Mouse (Mus musculus) hindbrain, postnatal 0 days (tissue): ENCODE data around the gene Slc22a20. TPM values are rescaled to one million over a fixed set of nuclear protein-coding genes. Genes with fewer than 3 reads are reported as not detected.

Source experiments
- ATAC-seq: fragments of 200-750 bp; cut with Nextera tagmentation; 2 replicates; pipeline ENCODE4 v1.8.0; 2017; ENCODE audit warnings: mild to moderate bottlenecking, moderate TSS enrichment, moderate library complexity
- DNase-seq: peaks from one replicate; pipeline ENCODE4 v3.0.0-alpha.2; 2015; ENCODE audit warnings: low spot score
- H3K27ac ChIP-seq: fragments of 300-500 bp; sonication (generic); 2 replicates; pipeline ENCODE4 v1.5.1; 2014; ENCODE audit warnings: mild to moderate bottlenecking
- H3K27me3 ChIP-seq: fragments of 300-500 bp; sonication (generic); 2 replicates; pipeline ENCODE4 v1.6.1; 2014; ENCODE audit warnings: low read length, mixed read lengths; ENCODE audit not compliant: insufficient read depth
- H3K36me3 ChIP-seq: fragments of 300-500 bp; sonication (generic); 2 replicates; pipeline ENCODE4 v1.6.1; 2014; ENCODE audit warnings: low read length, mixed read lengths; ENCODE audit not compliant: insufficient read depth
- H3K4me1 ChIP-seq: fragments of 300-500 bp; sonication (generic); 2 replicates; pipeline ENCODE4 v1.6.1; 2014; ENCODE audit warnings: antibody characterized with exemption, low read length, mixed read lengths; ENCODE audit not compliant: insufficient read depth
- H3K4me2 ChIP-seq: fragments of 300-500 bp; sonication (generic); 2 replicates; pipeline ENCODE4 v1.6.1; 2014; ENCODE audit warnings: low read depth, mild to moderate bottlenecking, low read length, moderate library complexity, mixed read lengths
- H3K4me3 ChIP-seq: fragments of 300-500 bp; sonication (generic); 2 replicates; pipeline ENCODE4 v1.5.1; 2014; ENCODE audit warnings: low read length
- H3K9ac ChIP-seq: fragments of 300-500 bp; sonication (generic); replicated peaks from 2 replicates; pipeline ENCODE4 v1.6.1; 2014; ENCODE audit warnings: mild to moderate bottlenecking, low read length, moderate library complexity, mixed read lengths
- H3K9me3 ChIP-seq: fragments of 300-500 bp; sonication (generic); 2 replicates; pipeline ENCODE4 v1.6.1; 2016; ENCODE audit warnings: low read length, mixed read lengths
- CTCF ChIP-seq: IDR thresholded peaks from 2 replicates; pipeline ENCODE4 v1.5.1; 2016; ENCODE audit warnings: antibody characterized with exemption, control low read depth, low read depth
- WGBS: fragments of 180-500 bp; shearing (Covaris S2); extraction: QIAGEN DNeasy Blood & Tissue Kit; methylation state at CpG from one replicate; pipeline ENCODE4 v1.1.7; 2014; 5-methylcytosine and 5-hydroxymethylcytosine counted together
- polyA plus RNA-seq: library from polyadenylated mRNA; unstranded; fragments of >200 nt; fragmentation: Nextera tagmentation; extraction: Ambion mirVana; gene quantifications from 2 replicates; pipeline ENCODE4 v1.2.1, GENCODE M21; 2015
- total RNA-seq: library from RNA; depleted of rRNA; stranded (reverse); fragments of >200 nt; gene quantifications from 2 replicates; pipeline ENCODE4 v1.2.3, GENCODE M21; 2014; rRNA removed

Gene Slc22a20
- total RNA-seq (not detected in 2 replicates), polyA plus RNA-seq (not detected in 2 replicates)

DNA sequence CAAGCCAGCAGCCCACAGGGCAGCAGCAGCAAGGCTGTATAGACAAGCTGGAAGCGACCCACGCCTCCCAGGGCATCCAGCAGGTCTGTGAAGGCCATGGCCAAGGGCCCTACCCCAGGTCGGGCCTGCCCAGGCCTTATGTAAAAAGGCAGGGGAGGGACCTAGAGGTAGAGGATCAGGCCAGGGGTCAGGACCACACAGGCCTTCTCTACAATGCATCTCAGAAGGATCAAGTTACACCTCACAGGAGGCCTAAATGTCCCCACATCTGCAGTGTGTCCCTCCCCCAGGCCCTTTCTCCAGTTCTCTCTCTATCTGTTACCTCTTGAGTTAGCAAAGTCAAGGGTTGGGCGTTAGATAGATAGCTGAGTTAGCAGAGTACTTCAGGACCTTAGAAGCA is at the start of gene Slc22a20:
Gene Slc22a20, minus strand, starts transcription at position 101 of the 400 bp plus-strand sequence.
- Histone ChIP-seq H3K4me2 (no peak within 1 kb of the TSS), H3K4me3 (no peak within 1 kb of the TSS), H3K9ac (no peak within 1 kb of the TSS), H3K4me1 (no peaks in the 10 kb centered on the region), H3K36me3 (no peaks in the 10 kb centered on the region), H3K27me3 (no peaks in the 10 kb centered on the region), H3K27ac (no peak within 1 kb of the TSS), H3K9me3 (no peaks in the 10 kb centered on the region)
- DNase-seq: no peak
- 66% methylated on average over 4 of the region's 4 CpGs for WGBS
- ATAC-seq: no peak
- TF ChIP-seq CTCF: no peak

DNA sequence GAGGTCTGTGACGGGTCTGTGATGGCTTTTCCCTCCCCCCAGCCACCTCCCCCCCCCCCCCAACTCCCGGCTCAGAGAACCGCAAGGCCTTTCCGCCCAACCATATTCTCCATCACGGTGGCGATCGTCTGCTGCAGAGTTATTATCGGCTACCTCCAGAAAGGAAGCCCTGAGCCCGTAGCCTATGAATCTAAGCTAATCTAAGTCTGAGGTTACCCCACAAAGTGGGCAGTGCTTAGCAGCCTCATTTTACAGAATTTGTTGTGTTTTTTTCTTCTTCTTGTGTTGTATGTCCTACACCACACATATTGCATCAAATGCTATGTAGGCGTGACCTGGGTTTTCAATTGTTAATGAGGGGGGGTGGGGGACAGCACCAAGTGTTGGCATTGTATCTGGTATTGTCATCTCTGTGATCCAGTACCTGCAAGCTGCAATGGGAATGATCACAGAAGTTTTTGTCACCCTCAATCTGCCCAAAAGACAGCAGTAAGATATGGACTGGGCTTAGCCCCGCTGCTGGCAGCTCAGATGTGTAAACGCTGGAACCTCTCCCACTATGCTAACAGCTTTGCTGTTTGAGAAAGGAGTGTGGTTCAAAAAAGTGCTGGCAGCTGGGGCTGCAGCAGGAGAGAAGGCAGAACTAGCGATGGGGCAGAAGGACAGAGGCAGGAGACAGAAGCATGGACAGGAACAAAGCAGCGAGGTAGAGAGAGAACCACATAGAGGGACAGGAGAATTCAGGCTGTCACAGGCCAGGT is 44.8 kb upstream of the Slc22a20 start:
- no peak for DNase-seq
- TF ChIP-seq CTCF: no peak

DNA sequence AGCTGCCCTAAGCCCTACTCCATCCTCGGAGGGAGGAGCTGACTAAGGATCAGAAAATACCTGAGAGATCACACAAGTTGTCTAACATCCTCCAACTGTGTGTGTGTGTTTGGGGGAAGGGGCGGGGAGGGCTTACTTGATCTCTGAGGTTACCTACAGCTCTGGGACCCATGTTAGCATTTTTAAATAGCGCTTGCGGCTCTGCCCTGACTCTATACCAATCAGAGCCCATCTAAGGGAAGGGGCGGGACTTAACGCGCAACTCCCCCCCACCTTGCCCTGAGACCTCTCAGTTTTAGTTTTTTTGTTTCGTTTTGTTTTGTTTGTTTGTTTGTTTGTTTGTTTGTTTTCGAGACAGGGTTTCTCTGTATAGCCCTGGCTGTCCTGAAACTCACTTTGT is 43.5 kb upstream of the Slc22a20 start:
- WGBS: 77% methylated on average over 9 of the region's 9 CpGs
- H3K4me2 ChIP-seq: no peak overlapping the region
- no peak for TF ChIP-seq CTCF
- no peak overlapping the region for H3K9ac ChIP-seq
- H3K9me3 ChIP-seq: no peaks in the 10 kb centered on the region
- H3K36me3 ChIP-seq: no peaks in the 10 kb centered on the region
- H3K4me1 ChIP-seq: no peaks in the 10 kb centered on the region
- no peaks in the 10 kb centered on the region for H3K27me3 ChIP-seq
- no peak for DNase-seq
- no peak overlapping the region for H3K27ac ChIP-seq
- no peak for ATAC-seq
- no peak overlapping the region for H3K4me3 ChIP-seq

More for the DNA sequence above, 44.8 kb upstream of the Slc22a20 start:
- no peak for ATAC-seq
- no peaks in the 10 kb centered on the region for H3K9me3 ChIP-seq
- no peak overlapping the region for H3K4me2 ChIP-seq
- H3K27ac ChIP-seq: no peak overlapping the region
- H3K27me3 ChIP-seq: no peaks in the 10 kb centered on the region
- 66% methylated on average over 12 of the region's 14 CpGs for WGBS
- no peak overlapping the region for H3K4me3 ChIP-seq
- H3K4me1 ChIP-seq: no peaks in the 10 kb centered on the region
- no peaks in the 10 kb centered on the region for H3K36me3 ChIP-seq
- no peak overlapping the region for H3K9ac ChIP-seq

DNA sequence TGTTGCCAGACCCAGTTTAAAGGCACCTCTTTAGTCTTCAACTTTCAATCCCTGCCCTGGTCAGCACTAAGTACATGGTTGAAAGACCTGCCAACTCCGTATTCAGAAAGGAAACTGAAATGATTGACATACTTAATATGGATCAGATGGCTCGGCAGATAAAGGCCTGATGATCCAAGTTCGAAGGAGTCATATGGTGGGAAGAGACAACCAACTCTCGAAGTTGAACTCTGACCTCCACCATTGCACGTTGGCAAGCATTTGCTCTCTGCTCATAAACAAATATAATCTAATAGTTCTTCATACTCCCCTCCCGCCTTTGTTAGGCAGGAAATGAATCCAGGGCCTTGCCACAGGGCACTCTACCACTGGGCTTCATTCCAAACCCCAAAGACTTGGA is 43.0 kb upstream of the Slc22a20 start:
- no peaks in the 10 kb centered on the region for H3K36me3 ChIP-seq
- no peaks in the 10 kb centered on the region for H3K27me3 ChIP-seq

DNA sequence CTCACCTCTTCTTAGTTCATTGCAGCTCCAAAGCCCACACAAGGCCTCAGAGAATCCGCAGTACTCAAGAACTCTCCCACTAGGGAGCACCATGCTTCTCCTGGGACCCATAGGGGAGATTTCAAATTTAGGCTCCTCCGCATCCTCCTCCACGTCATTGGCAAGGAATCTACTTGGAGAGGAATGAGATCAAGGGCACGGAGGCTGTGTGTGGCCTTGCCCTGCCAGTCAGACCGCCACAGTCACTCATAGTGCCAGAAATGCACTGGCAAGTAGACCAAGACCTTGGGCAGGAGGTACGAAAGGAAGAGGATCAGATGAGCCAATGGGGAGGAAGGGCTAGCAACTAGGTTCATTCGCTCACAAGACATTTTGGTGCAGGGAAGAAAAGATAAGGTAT is 38.0 kb upstream of the Slc22a20 start:
- H3K9me3 ChIP-seq: no peaks in the 10 kb centered on the region
- H3K27me3 ChIP-seq: no peaks in the 10 kb centered on the region
- TF ChIP-seq CTCF: no peak
- H3K4me1 ChIP-seq: no peaks in the 10 kb centered on the region
- no peak for DNase-seq
- no peak overlapping the region for H3K9ac ChIP-seq
- H3K36me3 ChIP-seq: no peaks in the 10 kb centered on the region
- no peak overlapping the region for H3K27ac ChIP-seq
- H3K4me2 ChIP-seq: no peak overlapping the region
- no peak overlapping the region for H3K4me3 ChIP-seq
- WGBS: 83% methylated on average over 7 of the region's 7 CpGs
- no peak for ATAC-seq

More for the DNA sequence above, 43.0 kb upstream of the Slc22a20 start:
- Histone ChIP-seq H3K4me3 (no peak overlapping the region), H3K9ac (no peak overlapping the region), H3K4me2 (no peak overlapping the region), H3K4me1 (no peaks in the 10 kb centered on the region), H3K27ac (no peak overlapping the region), H3K9me3 (no peaks in the 10 kb centered on the region)
- no peak for TF ChIP-seq CTCF
- ATAC-seq (no peak), DNase-seq (no peak)
- 81% methylated on average over 6 of the region's 6 CpGs for WGBS

DNA sequence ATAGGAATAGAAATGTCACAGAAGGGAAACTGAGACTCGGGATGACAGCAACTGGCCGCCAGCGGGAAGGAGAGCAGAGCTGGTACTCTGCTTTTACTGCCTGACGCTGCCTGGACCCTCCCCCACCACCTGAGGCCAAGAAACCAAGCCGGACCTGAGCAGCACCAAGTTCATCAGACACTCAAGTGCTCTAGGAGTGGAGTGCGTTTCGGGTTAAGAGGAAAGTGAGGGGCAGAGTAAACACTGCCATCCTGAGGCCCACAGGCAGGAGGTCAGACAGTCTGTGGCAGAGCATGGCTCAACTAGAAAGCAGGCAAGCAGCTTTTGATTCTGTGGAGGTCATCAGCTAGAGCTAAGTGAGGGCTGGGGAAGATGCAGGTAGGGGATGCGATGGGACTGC is 37.1 kb upstream of the Slc22a20 start:
- H3K9me3 ChIP-seq: no peaks in the 10 kb centered on the region
- H3K27ac ChIP-seq: no peak overlapping the region
- no peaks in the 10 kb centered on the region for H3K27me3 ChIP-seq
- no peak overlapping the region for H3K4me3 ChIP-seq
- H3K9ac ChIP-seq: no peak overlapping the region
- H3K4me1 ChIP-seq: no peaks in the 10 kb centered on the region
- TF ChIP-seq CTCF: no peak
- ATAC-seq (no peak), DNase-seq (no peak)
- WGBS: 64% methylated on average over 8 of the region's 8 CpGs
- no peaks in the 10 kb centered on the region for H3K36me3 ChIP-seq
- no peak overlapping the region for H3K4me2 ChIP-seq

DNA sequence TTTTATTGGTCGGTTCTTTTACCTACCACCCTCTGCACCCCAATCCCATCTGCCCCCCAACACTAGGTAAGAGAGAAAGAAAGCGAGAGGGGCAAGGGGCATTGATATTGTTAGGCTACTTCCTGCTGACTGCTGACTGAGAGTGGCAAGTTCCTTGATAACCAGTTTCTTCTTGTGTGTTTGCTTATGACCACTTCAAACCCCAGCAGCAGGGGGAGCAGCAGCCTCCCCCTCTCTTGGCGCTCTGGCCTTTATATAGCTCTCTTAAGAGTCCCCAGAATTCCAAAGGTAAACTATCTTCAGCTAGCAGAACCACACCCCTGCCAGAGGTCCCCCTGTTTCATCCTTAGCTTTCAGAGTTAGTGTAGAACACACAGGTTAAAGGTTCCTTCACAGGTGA is 34.3 kb upstream of the Slc22a20 start:
- TF ChIP-seq CTCF: no peak
- Histone ChIP-seq H3K36me3 (no peaks in the 10 kb centered on the region), H3K9me3 (no peaks in the 10 kb centered on the region), H3K27me3 (no peaks in the 10 kb centered on the region; the same call in 1 of the 2 replicates), H3K4me2 (no peak overlapping the region), H3K4me3 (no peak overlapping the region), H3K27ac (no peak overlapping the region), H3K9ac (no peak overlapping the region), H3K4me1 (peaks cover 4% of the 10 kb centered on the region; the same call in 1 of the 2 replicates)
- DNase-seq: no peak
- no peak for ATAC-seq
- 73% methylated on average over 3 of the region's 3 CpGs for WGBS
